Mouse (Mus musculus): ENCODE measurements at regions not wholly inside any gene's neighbourhood (a gene's known extent, or its start where the extent isn't known, plus 50 kb on each side); places are given as distances from the start of the nearest gene placed in this dataset.

DNA sequence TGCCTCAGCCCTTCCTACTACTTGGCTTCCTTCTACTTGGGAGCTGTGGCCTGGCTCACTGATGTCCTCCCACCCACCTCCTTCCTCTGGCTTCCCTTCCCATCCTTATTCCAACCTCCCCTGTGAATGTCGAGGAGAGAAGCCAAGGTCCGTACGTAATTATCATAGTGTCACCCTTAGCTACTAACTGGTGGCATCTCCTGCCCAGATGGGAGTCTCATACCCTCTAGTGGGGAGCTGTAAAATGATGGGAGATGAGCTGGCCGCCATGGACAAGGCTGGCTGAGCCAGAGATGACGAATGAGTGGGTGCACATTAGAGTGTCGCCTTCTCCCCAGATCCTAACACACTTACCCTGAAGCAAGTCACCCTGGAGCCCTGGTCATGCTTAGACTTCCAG, 532.6 kb downstream of the Zfp536 start:
- no peak for DNase-seq

DNA sequence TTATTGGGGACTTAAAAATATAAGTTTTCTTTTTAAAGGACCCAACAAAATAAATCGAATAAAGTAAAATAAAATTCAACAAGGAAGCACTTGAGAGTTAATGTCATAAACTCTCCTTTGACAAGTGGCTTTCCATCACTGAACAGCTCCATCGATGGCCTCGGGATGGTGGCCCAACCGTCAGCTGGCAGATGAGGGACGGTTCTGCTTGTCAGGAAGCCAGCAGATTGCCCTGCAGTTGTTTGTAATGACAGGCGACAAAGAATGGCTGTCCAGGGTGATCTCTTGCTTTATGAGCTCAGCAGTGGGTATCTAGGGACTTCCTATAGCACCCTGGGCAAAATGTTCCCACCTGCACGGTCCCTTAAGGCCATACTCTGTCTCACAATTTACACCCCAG, 531.7 kb downstream of the Zfp536 start:
- DNase-seq: peak; percentile 46

DNA sequence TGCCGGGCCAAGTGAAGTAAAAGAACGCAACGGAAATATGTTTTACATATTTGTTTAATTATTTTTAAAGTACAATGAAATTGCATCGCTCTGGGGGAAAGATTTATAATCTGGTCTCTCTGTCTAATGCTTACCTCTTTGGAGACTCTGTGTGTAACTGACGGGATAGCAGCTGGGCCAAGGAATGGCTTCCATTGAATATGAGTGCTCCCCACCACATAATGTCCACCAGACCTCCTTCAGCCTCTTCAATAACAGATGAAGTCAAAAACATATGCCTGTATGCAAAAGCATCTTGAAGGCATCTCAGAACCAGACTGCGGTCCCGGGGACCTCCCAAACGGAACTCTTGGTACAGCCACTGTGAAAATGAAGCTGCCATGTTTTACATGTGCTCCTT, 531.0 kb downstream of the Zfp536 start:
- no peak for DNase-seq

DNA sequence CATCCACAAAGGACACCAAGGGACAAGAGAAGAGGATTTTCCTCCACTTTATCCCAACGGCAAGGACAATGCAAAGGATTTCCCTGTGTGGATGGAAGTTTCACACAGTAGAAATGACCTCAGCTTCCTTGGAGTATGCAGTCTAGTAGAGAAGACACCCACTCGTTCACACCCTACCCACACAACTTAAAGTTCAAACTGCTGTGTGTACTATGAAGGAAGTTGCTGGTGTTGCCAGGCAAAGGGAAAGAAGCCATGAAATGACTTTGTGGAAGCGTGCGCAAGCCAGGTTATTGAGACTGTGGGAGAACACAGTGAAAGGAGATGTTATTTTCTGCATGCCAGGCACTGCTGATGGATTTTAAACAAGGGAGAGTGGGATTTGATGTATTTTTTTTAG, 527.3 kb downstream of the Zfp536 start:
- no peak for DNase-seq

DNA sequence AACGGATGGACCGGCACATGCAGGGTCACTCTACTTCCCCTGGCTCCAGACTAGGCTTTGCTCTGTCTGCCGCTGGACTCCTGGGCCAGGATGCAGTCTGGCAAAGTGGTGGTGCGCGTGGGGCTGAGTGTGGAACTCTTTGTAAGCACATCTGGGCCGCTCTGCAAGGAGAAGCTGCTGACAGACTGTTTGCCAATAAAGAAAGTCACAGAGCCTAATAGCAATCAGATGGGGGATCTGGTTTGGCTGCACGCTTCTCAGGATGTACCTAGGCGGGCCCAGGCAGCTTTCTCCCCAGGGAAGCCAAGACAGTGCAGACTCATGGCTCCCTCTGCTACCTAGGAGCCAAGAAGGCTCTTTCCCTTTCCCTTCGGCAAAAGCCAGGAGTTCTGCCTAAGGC, 519.0 kb downstream of the Zfp536 start:
- DNase-seq: no peak

DNA sequence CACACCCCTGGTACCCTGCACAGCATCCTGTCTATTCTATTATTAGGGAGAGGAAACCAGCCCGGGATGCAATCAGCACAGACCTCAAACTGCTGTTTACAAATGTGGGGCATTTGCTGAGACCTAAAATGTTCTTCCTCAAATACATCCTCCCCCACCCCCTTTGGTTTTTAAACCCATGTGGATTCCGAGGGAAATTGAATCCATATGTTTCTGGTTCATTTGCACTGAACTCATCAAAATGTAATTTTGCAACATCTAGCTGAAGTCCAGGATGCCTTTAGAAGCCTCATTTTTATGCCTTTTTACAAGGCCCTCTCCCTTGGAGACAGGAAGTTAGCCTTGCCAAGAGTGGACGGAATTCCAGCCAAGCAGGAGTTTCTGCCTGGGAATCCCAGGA, 517.6 kb downstream of the Zfp536 start:
- DNase-seq: peak; percentile 16

DNA sequence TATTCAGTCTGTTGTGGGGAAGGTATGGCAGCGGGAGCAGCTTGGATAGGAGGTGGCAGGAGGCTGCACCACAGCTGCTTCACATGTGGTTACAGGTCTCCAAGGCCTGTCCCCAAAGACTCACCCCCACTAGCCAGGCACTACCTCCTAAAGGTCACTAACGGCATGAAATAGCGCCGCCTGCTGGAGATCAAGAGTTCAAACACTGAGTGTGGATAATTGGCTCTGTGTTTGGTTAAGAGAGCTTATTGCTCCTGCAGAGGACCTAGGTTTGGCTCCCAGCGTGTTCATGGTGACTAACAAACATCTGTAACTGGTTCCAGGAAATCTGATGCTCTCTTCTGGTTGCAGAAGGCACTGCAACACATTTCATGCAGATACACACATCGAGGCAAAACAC, 514.1 kb downstream of the Zfp536 start:
- DNase-seq: peak; percentile 21

DNA sequence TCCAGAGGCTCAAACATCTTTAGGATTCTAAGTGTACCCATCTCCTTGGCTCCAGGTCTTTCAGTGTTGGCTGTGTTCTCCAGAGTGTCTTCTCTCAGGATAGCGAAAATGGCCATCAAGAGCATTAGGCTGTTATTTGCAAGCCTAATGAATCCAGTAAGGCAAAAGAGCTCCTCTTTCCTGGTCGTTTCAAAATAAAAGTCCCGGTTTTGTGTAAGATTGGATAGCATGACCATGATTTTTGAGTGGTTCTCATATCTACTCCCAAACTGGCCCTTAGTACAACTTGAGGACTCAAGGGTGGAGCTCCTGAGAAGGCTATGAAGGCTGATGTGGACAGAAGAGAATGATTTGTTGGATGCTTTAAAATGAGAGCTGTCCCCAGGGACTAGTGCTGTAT, 510.6 kb downstream of the Zfp536 start:
- no peak for DNase-seq

DNA sequence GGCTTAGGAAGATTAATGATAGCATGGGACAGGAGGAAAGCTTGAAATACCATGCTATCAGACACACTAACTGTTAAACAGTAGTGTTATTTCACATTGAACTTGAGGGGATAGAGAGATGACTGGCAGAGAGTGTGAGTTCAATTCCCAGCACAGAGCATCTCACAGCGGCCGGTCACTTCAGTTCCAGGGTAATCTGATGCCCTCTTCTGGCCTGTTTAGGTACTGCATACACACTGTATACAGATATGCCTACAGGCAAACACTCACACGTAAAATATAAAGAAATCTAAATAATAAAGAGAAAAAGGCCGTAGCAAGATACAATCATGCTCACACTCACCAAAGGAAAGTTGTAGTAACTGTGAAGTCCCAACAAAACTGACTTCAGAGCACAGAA, 506.0 kb downstream of the Zfp536 start:
- DNase-seq: no peak

DNA sequence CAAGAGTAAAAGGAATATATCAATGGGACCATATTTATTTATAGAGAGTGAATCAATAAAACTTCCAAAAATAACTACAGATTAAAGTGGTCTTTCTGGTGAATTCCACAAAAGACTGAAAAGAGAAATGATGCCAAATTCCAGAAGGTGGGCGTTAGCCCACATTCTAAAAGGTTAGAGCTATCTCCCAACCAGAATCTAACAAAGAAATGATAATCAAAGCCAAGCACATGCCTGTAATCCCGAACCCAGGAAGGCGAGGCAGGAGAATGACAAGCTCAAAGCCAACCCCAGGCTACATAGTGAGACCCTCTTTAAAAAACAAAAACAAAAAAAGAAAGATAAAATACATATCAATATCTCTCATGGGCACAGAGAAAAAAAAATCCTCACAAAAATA, 502.6 kb downstream of the Zfp536 start:
- DNase-seq: no peak

DNA sequence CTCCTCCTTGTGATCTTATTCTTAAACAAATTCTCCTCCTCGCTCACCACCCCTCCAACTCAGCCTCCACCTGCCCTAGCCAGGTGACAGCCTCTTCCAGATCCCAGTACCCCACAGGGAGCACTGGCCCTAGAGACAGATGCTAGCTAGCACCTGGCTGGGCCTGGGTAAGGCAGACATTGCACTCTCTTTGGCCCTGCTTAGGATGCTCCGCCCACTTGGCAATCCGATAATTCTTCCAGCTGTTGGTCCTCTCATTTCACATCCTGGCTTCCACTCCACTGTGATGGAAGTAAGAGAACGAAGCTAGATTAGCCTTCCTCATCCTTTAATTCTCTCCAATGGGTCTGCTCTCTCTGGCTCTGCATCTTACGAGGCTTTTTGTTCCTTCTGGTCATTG, 483.4 kb downstream of the Zfp536 start:
- no peak for DNase-seq

DNA sequence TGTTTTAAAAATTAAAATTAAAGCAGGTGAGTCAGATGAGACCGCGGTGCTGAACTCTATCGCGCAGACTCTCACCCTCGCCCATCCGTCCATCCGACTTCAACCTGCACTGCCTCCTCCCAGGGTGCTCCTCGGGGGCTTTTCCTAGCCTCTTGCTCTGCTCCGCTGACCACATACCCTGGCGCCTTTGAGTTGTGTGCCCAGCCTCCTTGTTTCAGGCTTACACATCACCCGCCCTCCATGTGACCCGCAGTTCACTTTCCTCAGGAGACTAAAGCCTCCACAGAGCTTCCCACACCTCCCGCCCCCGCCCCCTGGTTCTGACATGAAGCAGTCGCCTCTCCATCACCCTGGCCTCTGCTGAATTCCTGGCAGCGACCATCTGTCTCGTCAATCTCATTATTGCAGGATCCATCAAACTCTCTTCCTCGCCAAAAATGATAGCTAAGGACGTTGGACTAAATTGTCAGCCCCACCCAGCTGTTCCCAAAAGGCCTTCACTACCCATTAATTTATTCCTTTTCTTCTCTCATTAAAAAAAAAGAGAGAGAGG, 482.9 kb downstream of the Zfp536 start:
- DNase-seq: no peak

DNA sequence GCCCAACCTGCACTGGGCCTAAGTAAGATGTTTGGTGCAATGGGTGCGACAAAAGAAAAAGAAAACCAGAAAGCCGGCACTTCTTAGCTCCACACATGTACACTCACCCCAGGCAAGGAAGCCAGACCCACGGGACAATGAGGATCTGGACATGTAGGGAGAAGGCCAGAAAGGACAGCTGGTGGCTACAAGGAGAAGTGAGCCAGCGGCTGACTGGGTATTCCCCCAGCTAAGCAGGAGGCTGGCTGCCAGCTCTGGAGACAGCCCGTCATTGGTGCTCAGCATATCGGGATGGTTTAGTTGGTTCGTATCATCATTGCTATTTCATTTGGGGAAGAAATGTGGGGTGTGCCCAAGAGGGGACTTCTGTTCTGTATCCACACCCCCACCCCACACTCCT, 481.7 kb downstream of the Zfp536 start:
- no peak for DNase-seq

DNA sequence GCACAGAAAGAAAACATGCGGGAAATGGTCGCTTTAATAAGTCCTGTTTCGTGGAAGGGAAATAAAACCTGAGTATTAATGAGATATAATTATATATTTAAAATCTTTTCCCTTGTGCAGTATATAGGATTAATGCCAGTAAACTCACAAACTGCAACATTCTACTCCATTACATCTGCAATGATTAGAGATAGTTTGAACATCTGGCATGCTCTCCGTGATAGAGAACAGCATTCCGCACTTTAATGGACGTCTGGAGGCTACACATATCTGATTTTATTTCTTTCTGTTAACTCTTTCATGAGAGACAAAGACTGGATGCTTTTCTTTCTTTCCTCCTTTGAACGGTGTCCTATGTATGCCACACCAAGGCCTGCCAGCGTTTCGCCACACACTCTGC, 480.9 kb downstream of the Zfp536 start:
- no peak for DNase-seq

DNA sequence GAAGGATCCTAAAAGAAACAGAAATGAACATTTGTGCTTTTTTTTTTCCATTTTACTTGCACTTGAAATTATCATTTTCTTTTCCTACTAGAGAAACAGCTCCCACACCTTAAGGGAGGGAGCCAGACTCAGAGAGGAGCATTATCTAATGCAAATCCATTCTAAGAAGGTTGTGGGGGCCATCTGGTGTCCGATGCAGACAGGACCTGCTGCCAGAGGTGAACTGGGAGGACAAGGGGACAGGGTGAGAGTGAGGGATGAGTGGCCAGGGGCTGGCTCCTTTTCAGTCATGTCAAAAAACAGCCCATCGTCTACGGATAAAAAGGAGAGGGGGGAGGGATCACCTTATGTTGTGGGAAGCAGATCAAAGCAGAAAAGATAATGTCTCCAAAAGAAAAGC, 474.6 kb downstream of the Zfp536 start:
- no peak for DNase-seq

DNA sequence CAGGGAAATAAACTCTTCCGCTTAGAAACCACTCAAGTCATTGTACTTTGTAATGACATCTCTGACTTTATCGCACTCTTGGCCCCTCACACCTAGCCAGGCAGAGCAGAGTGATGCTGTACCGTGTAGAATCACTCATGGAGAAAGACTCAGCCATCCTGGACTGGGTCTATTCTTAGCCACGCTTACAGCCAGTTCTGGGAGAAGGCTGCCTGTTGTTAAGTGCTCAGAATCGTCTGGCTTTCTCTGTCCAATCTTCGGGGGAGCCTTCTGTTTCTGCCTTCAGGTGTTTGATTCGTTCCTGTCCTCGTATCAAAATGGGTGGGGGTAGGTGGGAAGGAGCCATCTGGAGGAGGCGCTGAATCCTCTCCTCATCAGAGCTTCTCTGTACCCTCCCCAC, 468.0 kb downstream of the Zfp536 start:
- DNase-seq: no peak

DNA sequence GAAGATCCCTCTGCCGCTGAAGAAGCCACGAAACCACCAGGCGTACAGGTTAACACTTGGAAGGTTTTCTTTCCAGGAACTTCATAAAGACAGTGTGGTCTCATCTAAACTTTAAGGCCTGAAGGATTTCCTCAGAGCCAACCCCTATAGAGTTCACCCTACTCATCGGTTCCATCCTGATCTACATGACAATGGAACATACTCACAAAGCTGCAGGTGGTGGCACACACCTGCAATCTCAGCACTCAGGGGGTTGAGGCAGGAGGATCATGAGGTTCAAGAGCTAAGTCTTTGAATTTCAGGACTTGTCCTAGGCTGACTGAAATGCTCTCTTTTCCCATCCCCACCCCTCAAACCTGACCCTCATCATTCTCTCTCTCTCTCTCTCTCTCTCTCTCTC, 466.2 kb downstream of the Zfp536 start:
- no peak for DNase-seq

DNA sequence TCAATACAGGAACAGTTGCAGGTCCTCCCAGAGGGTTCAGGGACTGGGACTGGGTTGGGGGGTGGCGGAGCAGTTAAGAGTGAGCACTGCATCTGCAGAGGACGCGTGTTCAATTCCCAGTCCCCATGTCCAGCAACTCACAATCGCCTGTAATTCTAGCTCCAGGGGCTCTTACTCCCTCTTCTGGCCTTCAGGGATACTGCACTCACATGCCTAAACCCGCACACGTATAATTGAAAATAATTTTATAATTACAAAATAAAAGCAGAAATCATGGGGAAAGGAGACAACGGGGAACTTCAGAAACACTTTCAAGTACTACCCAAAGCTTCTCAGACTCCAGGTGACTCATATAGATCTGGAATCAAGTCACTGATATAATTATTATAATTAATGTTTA, 448.8 kb downstream of the Zfp536 start:
- DNase-seq: no peak

DNA sequence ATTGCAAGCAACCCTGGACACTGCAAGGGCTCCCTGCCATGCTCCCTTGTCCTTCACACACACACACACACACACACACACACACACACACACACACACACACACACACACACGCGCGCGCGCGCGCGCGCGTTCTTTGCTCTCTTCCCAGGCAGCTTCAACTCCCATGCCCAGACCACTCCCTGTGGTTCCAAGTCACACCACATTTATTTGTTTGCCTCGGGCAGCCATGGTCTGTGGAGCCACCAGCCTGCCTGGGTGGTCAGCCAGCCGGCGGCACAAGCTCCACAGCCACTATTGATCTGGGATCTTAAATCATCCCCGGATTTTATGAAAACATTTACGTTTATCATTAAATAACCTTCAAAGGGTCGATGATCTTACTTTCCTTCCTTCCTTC, 440.0 kb downstream of the Zfp536 start:
- DNase-seq: no peak

DNA sequence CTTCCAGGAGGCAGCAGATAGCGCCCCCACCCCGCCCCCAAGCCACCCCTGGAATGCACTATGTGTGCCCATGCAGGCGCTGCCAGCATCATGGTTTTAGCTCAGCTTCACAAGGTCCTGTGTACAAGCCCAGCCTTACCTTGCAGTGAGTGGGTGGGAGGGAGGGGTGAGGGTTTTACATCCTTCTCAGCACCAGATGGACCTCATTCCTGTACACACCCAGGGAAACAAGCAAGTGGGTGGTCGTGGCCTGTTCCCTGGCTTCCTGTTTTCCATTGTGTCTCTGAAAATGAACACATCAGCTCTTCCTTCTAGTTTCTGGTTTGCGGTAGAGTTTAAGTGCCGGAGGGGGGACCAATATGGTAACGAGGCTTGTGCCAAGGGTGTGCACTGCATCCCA, 438.2 kb downstream of the Zfp536 start:
- no peak for DNase-seq

DNA sequence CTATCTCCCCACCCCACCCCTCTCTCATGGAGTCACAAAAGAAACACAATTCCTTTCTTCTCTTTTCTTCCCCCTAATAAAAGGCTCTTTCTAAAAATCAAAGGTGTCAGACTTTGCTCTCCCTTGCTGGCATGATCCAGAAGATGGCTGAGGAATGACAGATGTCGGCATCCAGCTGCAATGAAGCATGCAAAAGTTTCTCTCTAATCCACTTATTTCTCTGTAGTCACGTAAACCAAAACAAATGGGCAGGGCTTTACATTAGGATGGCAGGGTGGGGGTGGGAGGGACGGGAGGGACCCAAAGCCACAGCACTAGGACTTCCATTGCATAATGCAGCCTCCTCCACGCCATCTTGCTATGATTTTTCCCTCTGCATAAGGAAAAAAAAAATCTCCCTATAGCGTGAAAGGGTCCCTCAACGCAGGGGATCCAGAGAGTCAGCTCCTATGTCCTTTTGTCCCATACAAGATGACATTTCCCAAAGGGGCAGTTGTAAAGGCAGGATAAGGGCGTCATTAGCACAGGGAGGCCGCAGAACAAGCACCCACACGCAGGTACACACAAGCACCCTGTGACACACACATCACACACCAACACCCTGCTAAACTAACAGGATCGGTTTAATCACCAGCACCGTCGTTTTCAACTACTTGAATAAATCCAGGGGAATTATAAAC, 437.1 kb downstream of the Zfp536 start:
- DNase-seq: no peak

DNA sequence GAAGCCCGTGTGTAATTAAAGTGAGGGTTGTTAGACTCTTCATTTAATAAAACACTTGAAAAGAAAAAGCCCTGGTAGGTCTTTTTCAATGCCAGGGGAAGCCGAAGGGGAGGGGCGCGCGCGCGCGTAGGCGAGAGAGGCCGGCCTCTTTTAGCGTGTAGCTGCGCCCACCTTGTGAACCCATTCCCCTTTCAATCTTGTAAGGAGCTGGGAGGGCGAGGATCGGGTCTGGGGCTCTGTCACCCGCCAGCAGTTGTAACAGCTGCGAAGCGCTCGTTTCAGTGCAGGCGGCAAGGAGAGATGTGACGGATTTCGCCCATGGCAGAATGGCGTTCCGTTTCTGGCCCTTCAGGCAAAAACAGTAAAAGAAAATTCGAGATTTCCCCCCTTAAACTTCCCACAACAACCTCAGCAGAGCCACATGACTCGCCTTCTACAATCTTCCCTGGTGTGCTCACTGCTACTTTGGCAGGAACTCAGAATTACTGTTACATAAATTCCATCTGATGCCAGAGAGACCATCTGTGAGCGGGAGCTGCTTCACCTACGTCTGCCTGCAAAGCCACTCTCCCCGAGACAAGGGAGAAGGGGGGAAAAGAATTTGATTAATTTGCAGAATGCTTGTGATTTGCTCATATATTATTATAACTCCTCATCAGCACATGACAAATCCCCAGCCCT, 436.4 kb downstream of the Zfp536 start:
- DNase-seq: no peak

DNA sequence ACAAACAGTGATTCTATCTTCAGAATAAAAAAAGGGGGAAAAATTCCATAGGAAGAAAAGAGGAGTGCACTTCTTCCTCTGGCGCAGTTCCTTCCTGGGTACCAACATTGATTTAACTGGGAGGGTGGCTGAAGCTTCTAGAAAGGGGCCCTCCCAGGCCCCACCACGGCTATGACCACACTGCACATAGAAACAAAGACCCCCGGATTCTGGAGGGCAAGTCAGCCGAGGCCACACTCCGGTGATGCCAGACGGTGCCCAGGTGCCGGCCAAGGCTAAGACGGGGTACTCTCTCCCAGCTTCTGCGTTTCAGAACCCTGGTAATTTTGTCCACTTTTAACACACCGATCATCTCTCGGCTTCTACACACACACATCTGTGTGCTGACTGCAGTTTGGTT, 435.8 kb downstream of the Zfp536 start:
- no peak for DNase-seq

DNA sequence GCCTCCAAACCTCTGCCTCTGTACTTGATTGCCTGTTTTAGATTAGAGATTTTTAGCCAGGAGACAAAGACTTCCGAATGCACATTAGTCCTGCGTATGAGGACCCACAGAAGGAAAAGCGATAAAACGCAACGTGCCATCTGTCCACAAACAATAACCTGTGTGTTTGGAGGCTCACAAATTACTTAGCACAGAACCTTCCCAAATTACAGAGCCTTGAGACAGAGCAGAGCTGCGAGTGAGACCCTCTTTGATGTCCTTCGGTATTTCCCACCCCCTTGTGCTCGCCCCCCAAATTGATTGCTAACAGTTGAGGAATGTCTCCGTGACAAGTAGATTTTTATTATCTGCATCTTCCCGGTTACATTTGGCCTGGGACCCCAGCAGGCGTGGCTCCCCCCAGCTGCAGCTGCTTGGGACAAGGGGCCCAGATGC, 435.4 kb downstream of the Zfp536 start:
- DNase-seq: no peak
